Mouse (Mus musculus): ENCODE results near the gene Cic.

GRCm38 (mm10) chr7:25314606-25315305, 47.3 kb downstream of the Cic start:
- TF ChIP-seq POLR2A (IDR thresholded peaks at IDR 0.05; ENCODE audit: borderline replicate concordance, control insufficient read depth, low read depth, low read length) (no peak), CTCF (IDR thresholded peaks at IDR 0.05; ENCODE audit: control insufficient read depth, insufficient read depth, low read length) (no peak)
